Mouse (Mus musculus) lung, postnatal 25 days (tissue): ENCODE data around the gene Npr1.
A peak's percentile ranks its signal among the peaks of the same experiment; 100 is the strongest.

Experiments
- DNase-seq: peaks from one replicate; pipeline ENCODE4 v3.0.0; 2022; ENCODE audit warnings: low spot score

Gene Npr1

DNA sequence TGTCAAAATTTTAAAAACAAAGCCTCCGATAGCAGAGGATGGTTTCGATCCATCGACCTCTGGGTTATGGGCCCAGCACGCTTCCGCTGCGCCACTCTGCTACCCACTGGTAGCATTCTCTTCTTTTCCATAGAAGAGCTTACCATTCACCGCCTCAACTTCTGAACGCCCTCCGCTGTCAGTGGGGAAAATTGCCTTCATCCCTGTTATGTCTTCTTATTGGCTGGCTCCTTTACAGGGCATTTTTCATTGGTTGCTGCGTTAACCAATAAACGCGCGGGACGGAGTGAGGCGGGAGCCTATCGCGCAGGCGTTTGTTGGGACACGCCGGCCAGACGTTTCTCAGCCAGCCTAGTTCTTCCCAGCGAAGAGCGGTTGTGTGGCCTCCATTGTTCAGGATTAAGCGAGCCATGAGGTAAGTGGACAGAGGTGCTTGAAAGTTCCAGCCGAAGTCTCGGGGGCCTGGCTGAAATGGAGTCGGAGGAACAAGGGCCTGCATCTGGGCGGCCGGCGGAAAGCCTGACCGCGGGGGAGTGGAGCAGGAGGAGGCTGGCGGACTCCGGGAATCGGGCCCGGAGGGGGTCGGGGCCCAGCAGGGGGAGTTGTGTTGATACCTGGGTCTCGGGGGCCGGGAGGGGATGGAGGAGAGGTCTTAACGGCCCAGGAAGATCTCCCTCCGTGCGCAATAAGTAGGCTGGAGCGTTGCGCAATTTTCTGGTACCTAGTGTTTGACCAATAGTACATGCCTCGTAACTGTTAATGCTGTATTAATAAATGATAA, 10.4 kb upstream of the Npr1 start, which contains the start of gene Ilf2:
TSS of gene Ilf2 (plus strand) at position 296 of the 781 bp plus-strand sequence.
- peak; percentile 98 for DNase-seq

DNA sequence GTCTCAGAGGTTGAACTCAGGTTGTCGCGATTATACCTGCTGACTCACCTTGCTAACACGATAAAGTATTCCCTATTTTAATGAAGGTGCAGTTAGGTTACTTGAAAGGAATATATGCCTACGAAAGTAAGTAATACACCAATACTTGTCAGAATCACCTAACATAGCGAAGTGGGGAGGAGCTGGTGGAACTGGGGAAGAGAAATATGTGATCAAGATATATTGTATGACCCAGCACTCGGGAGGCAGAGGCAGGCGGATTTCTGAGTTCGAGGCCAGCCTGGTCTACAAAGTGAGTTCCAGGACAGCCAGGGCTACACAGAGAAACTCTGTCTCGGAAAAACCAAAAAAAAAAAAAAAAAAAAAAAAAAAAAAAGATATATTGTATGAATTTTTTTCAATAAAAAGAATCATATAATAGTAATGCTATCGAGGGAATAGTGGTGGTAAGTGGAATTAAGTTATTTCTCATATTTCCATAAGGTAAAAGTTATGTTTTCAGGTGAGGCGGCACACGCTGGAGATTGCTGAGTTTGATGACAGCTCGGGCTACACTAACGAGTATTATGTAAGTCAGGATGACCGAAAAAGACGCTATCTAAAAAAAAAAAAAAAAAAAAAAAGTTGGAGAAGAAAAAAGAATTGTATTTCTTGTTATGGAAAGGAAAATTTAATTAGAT, 9.6 kb upstream of the Npr1 start:
- no peak for DNase-seq

DNA sequence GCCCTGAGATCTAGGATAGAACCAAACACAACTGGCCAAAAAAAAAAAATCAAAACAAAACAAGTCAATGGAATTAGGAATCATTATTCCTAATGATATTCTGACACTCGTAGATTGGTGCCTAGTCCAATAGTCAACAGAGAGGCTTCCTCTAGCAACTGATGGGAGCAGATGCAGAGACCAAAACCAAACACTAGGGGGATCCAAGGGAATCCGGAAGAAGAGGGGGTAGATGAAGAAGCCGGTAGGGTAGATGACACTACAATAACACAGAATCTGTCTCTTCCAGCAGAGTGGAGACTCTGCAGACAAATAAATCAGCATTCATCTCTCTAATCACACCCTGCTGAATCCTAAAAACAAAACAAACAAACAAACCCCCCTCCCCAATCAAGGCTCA, 6.5 kb upstream of the Npr1 start:
- peak; percentile 72 for DNase-seq

DNA sequence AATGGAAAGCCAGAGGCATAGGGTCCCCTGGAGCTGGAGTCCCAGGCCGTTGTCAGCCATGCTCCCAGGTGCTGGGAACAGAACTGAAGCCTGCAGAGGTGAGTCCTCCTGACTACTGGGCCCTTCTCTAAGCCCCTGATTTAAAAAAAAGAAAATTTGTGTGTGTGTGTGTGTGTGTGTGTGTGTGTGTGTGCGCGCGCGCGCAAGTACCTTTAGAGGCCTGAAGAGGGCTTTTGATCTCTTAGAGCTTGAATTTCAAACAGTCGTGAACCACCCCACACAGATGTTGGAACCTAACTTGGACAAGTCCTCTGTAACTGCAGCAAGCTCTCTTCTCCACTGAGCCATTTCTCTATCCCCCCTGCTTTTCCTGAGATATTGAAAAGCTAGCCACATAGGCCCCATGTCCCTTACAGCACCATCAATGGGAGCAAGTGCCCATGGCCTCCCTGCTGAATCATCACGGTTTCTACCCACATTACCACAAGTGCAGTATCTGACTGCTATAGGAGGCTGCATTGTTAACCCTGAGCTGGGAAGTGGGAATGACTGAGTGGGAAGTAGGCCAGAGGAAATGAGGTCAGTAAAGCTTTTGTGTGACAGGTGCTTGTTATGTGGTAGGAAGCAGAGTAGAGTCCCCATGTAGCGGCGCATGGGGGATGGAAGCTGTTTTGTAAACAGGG, 2.1 kb upstream of the Npr1 start:
- DNase-seq = no peak

DNA sequence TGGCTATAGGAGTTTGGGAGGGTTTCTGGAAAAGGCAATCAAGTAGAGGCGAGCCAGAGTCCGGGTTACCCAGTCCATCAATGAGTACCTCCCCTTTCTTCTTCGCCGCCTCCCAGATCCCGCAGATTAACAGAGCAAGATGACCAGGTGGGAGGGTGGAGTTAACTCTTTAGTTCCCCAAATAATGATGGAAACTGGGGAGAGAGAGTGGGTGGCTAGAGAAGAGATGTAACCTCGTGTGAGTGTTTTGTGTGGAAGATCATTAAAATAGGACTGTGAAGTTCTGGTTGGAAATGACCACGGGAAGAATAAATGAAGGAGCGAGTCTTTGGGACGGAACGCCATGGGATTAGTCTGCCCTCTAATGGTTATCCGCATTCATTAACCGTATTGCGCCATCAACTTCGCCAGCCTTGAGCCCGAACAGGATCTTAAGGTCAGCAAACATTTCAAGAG, 673 bp upstream of the Npr1 start:
- DNase-seq = peak; percentile 86

DNA sequence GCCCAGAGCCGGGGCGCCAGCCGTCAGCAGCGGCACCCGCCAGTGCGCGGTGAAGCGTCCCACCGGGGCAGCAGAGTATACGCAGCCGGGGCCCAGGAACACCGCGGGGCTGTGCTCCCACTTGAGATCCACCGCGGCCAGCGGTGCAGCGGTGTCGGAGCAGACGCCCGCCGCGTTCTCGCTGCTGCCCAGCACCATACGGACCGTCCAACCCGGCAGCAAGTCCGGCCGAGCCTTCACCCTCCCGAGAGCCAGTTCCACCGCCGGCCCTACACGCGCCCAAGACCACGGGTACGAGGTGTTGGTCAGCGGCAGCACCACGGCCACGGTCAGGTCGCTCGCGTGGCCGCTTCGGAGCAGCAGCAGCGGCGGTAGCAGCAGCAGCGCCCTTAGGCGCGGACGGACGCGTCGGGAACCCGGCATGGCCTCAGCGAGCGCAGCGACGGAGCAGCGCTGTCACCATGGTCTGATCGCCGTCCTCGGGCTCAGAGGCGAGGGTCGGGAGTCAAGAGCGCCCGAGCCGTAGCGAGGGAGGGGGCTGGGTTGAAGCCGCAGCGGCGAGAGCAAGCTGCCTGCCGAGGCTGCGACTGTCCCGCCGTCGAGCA, 483 bp downstream of the Npr1 start:
- no peak for DNase-seq

DNA sequence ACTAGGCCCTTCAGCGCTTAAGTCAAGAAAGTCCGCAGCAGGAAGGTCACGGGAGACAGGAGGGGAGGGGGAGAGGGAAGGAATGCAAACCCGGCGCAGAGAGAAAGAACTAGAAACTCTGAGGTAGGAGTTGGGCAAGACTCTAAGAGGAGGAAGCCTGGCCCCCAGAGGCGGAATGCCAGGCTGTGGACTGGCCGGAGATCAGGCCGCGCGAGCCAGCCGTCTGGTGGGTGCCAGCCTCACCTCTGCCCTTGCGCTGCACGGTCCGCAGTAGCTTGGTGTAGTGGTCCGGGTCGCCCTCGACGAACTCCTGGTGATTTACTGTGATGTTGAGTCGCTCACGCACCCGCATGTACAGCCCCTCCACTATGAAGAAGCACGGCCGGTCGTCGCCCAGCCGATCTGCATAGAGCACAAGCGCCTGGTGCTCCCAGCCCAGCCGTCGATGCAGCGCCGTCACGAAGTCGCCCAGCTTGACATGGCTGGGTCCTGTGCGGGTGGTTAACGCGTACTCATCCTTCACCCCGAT, 1.1 kb downstream of the Npr1 start:
- DNase-seq = peak; percentile 80

DNA sequence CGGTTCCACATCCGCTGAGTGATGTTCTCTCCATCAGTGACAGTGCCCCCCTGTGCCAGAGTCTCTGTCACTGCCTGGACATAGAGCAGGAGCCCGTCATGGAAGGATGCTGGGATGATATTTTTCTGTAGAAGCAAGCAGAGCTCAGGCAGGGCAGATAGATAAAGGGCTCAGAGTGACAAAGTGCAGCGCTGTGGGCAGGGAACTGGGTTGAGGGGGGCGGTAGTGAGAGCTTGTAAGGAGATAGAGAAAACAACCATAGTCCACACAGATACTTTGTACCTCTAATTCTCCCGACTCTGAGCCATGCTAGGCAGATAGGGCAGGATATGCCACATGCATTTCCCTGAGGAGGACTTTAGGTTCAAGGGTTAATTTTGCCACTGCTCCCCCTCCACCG, 3.1 kb downstream of the Npr1 start:
- DNase-seq = no peak

DNA sequence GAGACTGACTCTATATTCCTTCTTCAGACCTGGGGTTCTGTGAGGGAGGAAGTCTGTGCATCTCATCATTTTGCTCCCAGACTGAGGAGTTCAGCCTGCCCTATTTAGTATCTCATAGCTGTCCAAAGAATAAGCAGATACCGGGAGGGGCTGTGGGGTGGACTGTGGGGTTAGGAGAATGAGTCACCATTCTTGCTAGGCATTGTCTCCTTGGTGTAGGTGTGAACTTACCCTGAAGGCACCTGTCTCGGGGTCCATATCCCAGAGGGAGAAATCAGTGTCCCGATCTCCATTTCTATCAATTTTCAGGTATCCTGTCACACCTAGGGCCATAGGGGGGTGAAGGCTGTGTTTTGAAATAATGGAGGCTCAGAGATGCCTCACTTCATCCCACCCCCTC, 3.7 kb downstream of the Npr1 start:
- DNase-seq = no peak

DNA sequence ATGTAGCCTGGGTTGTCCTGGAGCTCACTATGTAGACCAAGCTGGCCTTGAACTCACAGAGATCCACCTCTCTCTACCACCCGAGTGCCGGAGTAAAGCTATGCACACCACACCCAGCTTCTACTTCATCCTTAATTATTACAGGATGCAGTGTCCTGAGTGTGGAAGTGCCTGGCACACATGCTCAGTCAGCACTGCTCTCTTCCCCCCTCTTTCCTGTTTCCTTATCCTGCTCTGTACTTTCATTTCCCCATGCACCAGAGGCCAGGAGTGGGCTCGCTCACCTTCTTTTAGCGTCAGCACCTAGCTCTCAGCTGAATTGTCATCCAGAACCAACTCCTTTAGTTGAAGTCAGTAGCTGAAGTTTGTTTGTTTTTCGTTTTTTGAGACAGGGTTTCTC, 5.4 kb downstream of the Npr1 start:
- DNase-seq = no peak

DNA sequence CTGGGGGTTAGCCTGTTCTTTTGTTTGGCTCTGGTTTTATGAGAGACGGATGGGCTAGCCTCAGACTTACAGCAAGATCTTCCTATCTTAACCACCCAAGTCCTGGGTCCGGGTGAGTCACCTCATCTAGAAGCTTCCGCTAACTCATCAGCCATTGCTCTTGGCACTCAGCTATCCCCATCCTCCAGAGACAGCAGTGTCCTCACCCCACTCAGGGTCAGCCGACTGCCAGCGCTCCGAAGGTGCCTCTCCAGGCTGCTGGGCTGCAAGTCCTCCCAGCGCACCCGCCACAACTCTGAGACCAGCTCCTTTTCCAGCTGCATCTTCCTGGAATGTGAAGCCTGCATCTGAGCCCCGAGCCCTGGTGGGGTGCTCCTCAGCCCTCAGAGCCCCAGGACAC, 5.9 kb downstream of the Npr1 start:
- DNase-seq = no peak

DNA sequence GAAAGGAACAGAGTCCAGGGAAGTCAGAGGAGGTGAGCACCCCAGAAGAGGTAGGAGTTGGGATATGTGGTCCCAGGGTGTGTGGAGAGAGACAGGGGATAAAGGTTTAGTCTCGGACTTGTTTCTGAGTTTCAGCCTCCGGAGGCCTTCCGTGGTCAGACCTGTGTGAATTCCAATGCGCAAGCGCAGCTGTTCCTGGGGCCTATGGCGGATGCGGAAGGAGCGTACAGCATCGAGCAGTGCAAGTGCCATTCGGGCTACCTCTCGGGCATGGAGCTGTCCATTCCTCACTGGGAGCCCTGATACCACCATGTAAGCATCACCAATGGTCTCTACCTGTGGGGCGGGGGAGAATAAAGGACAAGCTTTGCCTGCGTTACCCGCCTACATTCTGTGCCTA, 10.7 kb downstream of the Npr1 start:
- DNase-seq = no peak

DNA sequence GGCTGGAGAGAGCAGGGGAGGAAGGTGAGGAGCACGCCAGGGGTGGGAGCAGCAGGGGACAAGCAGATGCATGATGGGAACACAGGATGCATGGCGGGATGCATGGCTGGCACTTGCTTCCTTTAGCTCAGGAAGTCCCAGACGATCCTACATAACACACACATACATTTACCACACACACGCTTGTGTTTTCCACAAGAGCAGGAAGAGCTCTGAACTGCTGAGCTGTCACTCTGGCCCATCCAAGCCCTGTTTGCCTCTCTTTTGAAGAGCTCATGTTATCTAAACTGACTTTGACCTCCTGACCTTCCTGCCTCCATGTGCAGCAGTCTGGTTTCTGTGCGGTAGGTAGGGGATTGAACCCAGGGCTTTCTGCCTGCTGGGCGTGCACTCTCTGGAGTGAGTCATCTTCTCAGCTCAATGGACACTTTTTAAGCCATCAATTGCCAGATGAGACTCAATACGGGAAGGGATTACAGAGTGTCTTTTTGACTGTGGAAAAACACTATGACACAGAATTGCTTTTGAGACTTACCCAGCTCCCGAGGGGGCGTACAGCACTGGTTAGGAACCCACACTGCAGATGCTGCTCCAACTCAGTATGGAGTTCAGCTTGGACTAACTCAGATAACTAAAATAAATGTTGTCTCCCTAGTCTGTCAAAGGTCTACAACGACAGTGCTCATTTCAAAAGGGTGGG, 14.1 kb downstream of the Npr1 start:
- DNase-seq = no peak

DNA sequence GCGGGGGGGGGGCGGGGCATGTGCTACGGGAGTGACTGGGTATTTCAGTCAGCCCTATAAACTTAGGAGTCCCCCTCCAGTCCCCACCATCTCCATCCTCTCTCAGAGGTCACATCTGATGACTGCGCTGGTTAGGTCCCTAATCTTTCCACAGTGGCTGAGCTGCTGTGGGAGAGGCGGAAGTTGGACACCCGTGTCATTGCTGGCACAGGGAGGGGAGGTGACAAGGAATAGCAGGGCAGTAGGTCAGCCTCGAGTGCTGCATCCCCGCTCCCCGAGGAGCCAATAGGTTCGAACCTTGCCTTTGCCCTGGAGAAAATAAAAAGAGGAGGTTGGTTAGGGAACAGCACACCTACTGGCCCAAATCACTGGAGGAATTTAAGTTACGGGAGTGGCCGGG, 14.8 kb downstream of the Npr1 start:
- DNase-seq = no peak

DNA sequence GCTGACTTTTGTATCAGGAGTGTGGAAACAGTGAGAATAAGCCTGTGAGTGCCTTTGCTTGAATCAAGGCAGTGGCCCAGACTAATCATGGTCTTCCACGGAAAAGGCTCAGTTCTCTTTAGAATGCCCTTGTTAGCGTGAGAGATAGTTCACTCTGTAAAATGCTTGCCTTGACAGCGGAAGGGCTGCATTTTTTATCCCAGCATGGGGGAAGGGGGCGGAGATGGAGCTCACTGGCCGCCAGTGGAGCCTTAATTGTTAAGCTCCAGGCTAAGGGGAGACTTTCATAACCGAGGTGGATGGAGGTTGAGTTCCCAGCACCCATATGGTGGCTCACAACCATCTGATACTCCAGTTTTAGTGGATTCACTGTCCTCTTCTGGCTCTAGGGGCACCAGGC, 17.0 kb downstream of the Npr1 start:
- DNase-seq = no peak

DNA sequence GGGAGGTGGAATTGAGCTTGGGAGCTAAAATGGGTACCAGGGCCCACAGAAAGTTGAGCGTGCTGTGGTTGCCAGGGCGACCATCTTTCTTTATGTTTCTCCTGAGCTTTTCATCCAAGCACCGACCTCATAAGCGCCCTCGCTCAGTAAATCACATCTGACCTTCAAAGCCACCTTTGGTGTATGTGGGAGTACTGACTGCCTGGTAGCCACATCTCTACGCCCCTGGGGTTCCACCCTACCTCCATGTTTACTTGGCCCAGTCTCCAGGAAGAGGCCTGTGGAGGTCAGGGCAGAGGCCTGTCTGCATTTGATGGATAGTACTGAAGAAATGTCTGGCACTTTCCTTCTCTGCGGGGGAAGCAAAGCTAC, 18.6 kb downstream of the Npr1 start:
- peak; percentile 55 for DNase-seq

DNA sequence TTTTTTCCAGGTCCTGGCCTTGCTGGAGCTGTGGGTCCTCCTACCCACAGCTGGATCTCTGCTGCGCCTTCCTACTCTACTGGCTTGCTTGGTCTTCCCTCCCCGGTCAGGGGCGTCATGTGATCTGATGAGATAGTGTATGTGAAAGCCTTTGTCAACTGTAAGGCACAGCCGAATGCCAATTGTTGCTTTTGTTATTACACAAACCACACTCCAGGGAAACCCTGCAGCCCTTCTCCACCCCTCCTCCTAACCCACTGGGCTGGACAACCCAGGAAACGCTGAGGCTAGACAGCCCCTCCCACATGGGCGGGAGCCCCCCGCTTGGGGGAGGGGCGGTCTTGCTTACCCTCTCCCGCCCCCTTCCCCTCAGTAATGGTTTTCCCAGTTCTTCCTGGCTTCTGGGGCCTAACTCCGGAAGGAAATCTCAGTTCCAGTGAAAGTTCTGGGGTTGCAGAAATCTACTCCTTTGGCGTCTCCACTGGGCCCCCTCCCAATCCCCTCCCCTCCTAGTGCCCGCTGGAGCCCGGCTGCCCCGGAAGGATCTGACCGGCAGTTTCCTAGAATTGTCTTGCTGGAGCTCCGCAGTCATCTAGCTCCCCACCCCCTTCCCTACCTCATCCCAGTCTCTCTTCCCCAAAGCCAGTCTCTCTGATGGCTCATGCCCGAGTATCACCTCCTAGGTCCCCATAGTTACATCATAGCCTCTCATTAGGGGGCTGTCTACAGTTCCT, 19.1 kb downstream of the Npr1 start:
- peak; percentile 93 for DNase-seq

DNA sequence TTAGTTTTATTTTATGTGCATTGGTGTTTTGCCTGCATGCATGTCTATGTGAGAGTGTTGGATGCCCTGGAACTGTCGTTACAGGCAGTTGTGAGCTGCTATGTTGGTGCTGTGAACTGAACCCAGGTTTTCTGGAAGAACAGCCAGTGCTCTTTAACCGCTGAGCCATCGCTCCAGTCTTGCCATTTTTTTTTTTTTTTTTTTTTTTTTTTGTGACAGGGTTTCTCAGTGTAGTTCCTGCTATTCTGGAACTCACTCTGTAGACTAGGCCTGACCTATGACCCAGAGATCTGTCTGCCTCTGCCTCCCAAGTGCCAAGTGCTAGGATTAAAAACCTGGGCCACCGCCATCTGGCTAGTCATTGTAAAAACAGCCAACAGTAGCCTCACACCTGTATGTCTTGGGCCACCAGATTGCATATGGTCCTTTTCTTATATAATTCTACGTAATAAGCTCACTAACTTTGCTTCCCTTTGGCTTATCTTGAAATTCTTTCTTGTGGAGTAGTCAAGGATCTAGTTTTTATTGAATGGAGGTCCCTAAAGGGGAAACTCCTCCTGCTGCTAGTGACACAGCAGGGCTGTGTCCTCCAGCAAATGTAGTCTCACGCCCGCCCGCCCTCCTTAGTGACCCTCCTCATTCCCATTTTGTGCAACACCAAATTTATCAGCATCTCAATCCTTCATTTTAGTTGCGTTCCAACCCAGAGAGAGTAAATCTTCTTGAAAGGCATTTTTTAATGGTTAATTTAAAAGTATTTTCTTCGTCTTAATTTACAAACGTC, 20.1 kb downstream of the Npr1 start:
- DNase-seq = no peak

DNA sequence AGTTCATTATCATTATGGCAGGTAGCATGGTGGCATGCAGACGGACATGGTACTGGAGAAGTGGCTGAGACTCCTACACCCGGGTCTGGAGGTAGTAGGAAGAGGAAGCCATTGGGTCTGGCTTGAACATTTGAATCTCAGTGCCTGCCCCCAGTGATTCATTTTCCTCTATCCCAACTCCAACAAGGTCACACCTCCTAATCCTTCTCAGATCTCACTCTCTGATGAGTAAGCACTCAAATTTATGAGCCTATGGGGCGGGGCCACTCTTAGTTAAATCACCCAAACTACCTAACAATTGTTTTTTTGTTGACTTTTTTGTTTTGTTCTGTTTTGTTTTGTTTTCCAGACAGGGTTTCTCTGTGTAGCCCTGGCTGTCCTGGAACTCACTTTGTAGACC, 21.7 kb downstream of the Npr1 start:
- no peak for DNase-seq

DNA sequence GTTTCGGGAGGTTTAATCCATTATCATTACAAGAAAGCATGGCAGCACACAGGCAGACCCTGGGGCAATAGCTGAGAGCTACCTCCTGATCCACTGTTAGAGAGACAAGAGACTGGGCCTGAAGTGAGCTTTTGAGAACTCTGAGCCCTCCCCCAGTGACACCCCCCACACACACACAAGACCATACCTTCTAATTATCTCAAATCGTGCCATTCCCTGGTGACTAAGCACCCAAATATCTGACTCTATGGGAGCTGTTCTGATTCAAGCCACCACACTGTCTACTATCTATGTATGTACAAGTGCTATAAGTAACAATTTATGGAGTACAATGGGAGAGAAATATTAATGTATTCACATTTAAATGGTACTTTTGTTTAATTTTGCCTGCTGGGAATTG, 24.9 kb downstream of the Npr1 start:
- no peak for DNase-seq
